Mouse (Mus musculus): Measurements from ENCODE around the gene Os9.

DNA sequence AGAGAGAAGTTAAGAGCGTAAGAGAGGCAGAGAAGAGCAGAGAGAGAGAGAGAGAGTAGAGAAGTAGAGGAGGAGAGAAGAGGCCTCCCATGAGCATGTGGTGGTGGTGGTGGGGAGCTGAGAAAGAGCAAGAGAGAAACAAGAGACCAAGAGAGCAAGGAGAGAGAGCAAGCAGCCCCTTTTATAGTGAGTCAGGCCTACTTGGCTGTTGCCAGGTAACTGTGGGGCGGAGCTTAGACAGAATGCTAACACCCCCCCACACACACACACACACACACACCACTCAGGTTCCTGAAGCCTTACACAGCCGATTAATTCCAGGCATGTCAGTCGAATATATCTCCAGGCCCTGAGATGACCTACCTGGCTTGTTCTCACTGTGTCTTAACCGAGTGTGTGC, 24.4 kb upstream of the Os9 start:
- TF ChIP-seq CTCF (IDR thresholded peaks at IDR 0.05; ENCODE audit: low read depth) (no peak), EP300 (IDR thresholded peaks at IDR 0.05; ENCODE audit: low read depth) (no peak)
